Mouse (Mus musculus): ENCODE data around the gene Macrod2.

- TF ChIP-seq CTCF (IDR thresholded peaks at IDR 0.05; ENCODE audit: low read depth) (no peak), EP300 (IDR thresholded peaks at IDR 0.05; ENCODE audit: low read depth) (no peak)
Observed at GRCm38 (mm10) chr2:141434084-141434483, 1039.0 kb downstream of the Macrod2 start.
